Mouse (Mus musculus) embryonic facial prominence, embryonic 15.5 days (tissue): ENCODE results near the gene Jakmip3. TPM values are rescaled to one million over a fixed set of nuclear protein-coding genes. Genes with fewer than 3 reads are reported as not detected.

Source experiments
- ATAC-seq: fragments of 200-750 bp; cut with Nextera tagmentation; 2 replicates; pipeline ENCODE4 v1.8.0; 2017; ENCODE audit warnings: low read depth, moderate TSS enrichment; ENCODE audit not compliant: insufficient number of reproducible peaks, low FRiP score, low TSS enrichment
- H3K27ac ChIP-seq: fragments of 300-500 bp; sonication (generic); replicated peaks from 2 replicates; pipeline ENCODE4 v1.5.1; 2015; ENCODE audit warnings: mild to moderate bottlenecking, inconsistent platforms
- H3K27me3 ChIP-seq: fragments of 300-500 bp; sonication (generic); 2 replicates; pipeline ENCODE4 v1.6.1; 2015; ENCODE audit warnings: inconsistent platforms
- H3K36me3 ChIP-seq: fragments of 300-500 bp; sonication (generic); 2 replicates; pipeline ENCODE4 v1.6.1; 2015; ENCODE audit warnings: mild to moderate bottlenecking, inconsistent platforms
- H3K4me1 ChIP-seq: fragments of 300-500 bp; sonication (generic); 2 replicates; pipeline ENCODE4 v1.6.1; 2015; ENCODE audit warnings: inconsistent platforms
- H3K4me2 ChIP-seq: fragments of 300-500 bp; sonication (generic); replicated peaks from 2 replicates; pipeline ENCODE4 v1.6.1; 2015; ENCODE audit warnings: mild to moderate bottlenecking, inconsistent platforms
- H3K4me3 ChIP-seq: fragments of 300-500 bp; sonication (generic); replicated peaks from 2 replicates; pipeline ENCODE4 v1.5.1; 2015; ENCODE audit warnings: mild to moderate bottlenecking, inconsistent platforms
- H3K9ac ChIP-seq: fragments of 300-500 bp; sonication (generic); 2 replicates; pipeline ENCODE4 v1.6.1; 2015; ENCODE audit warnings: inconsistent platforms
- H3K9me3 ChIP-seq: fragments of 300-500 bp; sonication (generic); replicated peaks from 2 replicates; pipeline ENCODE4 v1.6.1; 2016; ENCODE audit warnings: inconsistent platforms
- WGBS: fragments of 180-500 bp; shearing (Covaris S2); methylation state at CpG from one replicate; pipeline ENCODE4 v1.1.7; 2015; 5-methylcytosine and 5-hydroxymethylcytosine counted together
- polyA plus RNA-seq: library from polyadenylated mRNA; unstranded; fragments of >200 nt; fragmentation: Nextera tagmentation; extraction: Ambion mirVana; gene quantifications from 2 replicates; pipeline ENCODE4 v1.2.1, GENCODE M21; 2015

The Jakmip3 gene
- polyA plus RNA-seq, 1 experiment from 2014 or later: 0.55 TPM

DNA sequence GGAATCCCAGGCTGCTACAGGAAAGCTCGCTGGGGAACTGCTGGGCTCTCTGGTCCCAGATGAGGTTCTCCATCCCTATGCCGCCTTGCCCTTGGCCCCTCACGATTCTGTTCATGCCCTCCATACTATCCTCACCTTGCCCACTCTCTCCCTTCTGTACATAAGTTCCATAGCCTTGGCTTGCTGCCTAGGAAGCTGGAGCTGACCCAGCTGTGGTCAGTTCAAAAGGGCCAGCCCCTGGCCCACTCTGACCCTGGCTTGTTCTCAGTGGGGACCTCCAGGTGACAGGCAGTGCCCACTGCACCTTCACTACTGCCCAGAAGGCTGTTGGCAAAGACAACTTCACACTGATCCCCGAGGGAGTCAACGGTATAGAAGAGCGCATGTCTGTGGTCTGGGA is 155.9 kb downstream of the Jakmip3 start:
- no peaks in the 10 kb centered on the region for H3K27me3 ChIP-seq
- H3K9ac ChIP-seq: no peak overlapping the region
- no peak overlapping the region for H3K4me2 ChIP-seq
- 87% methylated on average over 6 of the region's 6 CpGs for WGBS
- no peak for ATAC-seq
- H3K4me3 ChIP-seq: no peak overlapping the region
- H3K4me1 ChIP-seq: no peaks in the 10 kb centered on the region
- H3K27ac ChIP-seq: no peak overlapping the region
- no peaks in the 10 kb centered on the region for H3K9me3 ChIP-seq
- peaks cover 12% of the 10 kb centered on the region; the same call in 1 of the 2 replicates for H3K36me3 ChIP-seq

DNA sequence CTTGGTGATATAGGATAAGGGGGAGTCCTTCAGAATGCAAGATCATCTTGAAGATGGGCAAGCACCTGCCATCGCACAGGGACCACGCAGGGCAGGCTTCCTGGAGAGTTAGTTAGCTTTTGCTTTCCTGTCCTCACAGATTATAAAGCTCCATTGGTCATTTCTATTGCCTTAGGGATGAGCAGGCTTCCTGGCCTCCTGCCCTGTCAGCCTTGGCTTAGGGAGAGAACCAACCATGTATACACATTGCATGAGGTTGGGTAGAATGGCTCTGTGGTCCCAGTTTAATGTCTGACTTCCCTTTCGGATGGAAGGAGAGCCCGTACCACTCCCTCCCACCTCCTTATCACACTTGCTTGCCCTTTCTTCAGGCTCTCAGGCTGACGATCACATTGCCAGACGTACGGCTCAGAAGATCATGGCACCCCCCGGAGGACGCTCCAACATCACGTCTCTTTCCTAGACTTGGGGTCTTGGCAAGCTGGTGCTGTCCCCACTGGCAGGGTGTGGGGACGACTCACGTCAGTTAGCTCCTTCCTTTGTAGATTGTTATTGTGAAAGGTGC is 160.1 kb downstream of the Jakmip3 start:
- no peaks in the 10 kb centered on the region for H3K9me3 ChIP-seq
- H3K4me1 ChIP-seq: no peaks in the 10 kb centered on the region
- WGBS: 71% methylated on average over 12 of the region's 12 CpGs
- no peaks in the 10 kb centered on the region for H3K27me3 ChIP-seq
- no peak overlapping the region for H3K27ac ChIP-seq
- H3K4me2 ChIP-seq: no peak overlapping the region
- H3K36me3 ChIP-seq: no peaks in the 10 kb centered on the region
- H3K4me3 ChIP-seq: no peak overlapping the region
- H3K9ac ChIP-seq: no peak overlapping the region
- no peak for ATAC-seq

DNA sequence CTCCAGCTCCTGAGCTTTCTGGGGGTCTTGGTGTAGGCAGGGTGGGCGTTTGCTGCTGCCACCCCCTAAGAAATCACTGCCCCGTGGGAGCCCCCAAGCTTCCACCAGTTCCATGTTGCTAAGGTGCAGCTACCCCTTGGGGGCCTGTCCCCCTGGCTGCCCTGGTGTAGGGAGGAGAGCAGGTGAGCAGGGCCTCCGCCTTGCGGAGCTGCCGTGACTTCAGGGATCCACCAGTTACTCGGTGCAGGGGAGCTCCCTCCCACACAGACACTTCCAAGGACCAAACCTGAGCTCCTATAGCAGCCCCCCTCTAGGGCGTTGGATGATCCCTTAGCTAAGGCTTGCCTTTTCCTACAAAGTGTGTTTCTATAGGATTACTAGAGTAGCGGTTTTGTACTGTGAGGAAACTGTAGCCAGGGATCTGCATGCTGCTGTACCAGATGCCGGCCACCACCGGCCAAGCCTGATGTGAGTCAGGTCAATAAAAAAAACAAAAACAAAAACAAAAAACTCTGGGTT is 160.8 kb downstream of the Jakmip3 start:
- no peak overlapping the region for H3K4me2 ChIP-seq
- H3K27ac ChIP-seq: no peak overlapping the region
- no peak for ATAC-seq
- no peak overlapping the region for H3K9ac ChIP-seq
- no peak overlapping the region for H3K4me3 ChIP-seq
- H3K9me3 ChIP-seq: no peaks in the 10 kb centered on the region
- 65% methylated on average over 10 of the region's 10 CpGs for WGBS
- H3K36me3 ChIP-seq: no peaks in the 10 kb centered on the region
- H3K4me1 ChIP-seq: no peaks in the 10 kb centered on the region
- no peaks in the 10 kb centered on the region for H3K27me3 ChIP-seq

DNA sequence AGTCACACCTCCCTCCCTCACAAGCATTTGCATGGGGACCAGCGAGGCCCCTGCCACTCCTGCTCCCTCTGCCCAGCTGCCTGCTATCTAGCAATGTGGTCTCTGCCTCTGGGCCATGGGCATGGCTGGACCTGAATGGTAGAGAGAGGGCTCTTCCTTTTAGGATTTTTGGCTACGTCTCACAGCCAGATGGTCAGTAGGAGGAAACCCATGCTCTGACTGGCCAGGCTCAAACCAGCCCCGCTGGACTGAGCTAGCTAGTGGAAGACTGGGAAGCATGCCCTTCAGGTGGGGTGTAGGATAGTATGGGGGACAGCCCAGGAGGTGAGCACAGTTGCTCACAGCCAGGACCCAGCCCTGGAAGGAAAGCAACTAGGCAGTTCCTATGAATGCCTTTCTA is 161.3 kb downstream of the Jakmip3 start:
- ATAC-seq: no peak
- no peaks in the 10 kb centered on the region for H3K9me3 ChIP-seq
- H3K27me3 ChIP-seq: no peaks in the 10 kb centered on the region

DNA sequence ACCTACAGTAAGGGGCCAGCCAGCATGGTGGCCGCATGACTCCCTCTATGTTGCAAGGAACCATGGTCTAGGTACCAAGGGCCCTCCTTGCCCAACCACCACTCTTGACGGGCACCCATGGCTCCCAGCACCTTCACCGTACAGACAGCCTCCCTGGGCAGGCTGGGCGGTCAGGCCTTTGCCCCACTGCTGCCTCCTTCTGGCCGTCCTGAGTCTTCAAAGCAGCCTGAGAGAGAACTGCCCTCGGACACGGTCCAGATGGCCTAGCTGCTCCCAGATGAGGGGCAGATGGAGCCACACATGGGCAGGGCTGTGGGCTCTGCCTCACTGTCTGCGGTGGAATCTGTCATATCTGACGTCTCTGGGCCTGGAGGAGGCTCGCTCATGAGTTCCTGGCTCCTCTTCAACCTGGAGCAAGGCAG is 163.4 kb downstream of the Jakmip3 start:
- 62% methylated on average over 10 of the region's 10 CpGs for WGBS
- H3K4me3 ChIP-seq: no peak overlapping the region
- H3K9me3 ChIP-seq: no peaks in the 10 kb centered on the region
- no peak for ATAC-seq
- H3K4me2 ChIP-seq: no peak overlapping the region
- H3K27ac ChIP-seq: no peak overlapping the region
- H3K27me3 ChIP-seq: no peaks in the 10 kb centered on the region
- H3K9ac ChIP-seq: no peak overlapping the region
- H3K4me1 ChIP-seq: no peaks in the 10 kb centered on the region
- H3K36me3 ChIP-seq: no peaks in the 10 kb centered on the region

More for the DNA sequence above, 161.3 kb downstream of the Jakmip3 start:
- Histone ChIP-seq H3K4me1 (no peaks in the 10 kb centered on the region), H3K4me3 (no peak overlapping the region), H3K27ac (no peak overlapping the region), H3K36me3 (no peaks in the 10 kb centered on the region), H3K4me2 (no peak overlapping the region), H3K9ac (no peak overlapping the region)
- WGBS: 57% methylated on average over 3 of the region's 3 CpGs

DNA sequence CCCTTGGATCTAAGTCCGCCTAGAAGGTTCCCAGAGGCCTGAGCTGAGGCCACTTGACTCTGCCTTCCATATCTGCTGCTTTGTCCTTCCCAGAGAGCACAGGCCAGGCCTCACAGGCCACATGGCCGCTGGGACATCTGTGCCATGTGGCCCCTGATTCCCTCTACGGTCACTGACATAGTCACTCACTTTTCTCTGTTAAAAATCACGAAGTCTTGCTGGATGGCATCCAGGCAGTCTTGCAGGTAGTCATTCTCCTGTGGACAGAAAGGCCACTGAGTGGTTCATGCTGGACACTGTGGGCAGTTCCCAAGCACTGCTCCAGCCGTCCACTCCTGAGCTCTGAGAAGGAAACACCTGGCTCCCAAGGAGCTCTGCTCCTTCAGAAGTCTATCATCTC is 164.5 kb downstream of the Jakmip3 start:
- Histone ChIP-seq H3K4me3 (no peak overlapping the region), H3K4me1 (no peaks in the 10 kb centered on the region), H3K9ac (no peak overlapping the region), H3K36me3 (no peaks in the 10 kb centered on the region), H3K27ac (no peak overlapping the region), H3K27me3 (no peaks in the 10 kb centered on the region), H3K4me2 (no peak overlapping the region), H3K9me3 (no peaks in the 10 kb centered on the region)
- ATAC-seq: no peak
- 80% methylated on average over 5 of the region's 5 CpGs for WGBS

DNA sequence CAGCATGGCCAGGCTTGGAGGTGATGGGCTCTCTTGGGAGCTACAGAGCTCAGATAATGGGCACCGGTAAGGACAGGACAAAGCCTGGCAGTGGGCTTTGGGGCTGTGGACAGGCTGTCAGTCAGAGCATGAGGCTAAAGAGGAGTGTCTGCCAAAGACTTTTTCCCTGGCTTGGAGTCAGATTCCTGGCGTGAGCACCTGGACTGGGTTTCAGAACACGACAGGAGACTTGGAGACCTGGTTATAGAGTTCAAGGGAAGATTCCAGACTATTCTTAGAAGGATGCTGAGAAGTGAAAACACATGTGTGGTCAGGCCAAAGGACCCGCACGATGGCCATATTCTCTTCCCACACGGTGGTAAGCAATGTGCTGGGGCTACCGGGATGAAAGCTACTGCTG is 165.2 kb downstream of the Jakmip3 start:
- no peak for ATAC-seq
- Histone ChIP-seq H3K27me3 (no peaks in the 10 kb centered on the region), H3K27ac (no peak overlapping the region), H3K4me1 (no peaks in the 10 kb centered on the region), H3K9me3 (no peaks in the 10 kb centered on the region), H3K9ac (no peak overlapping the region), H3K4me2 (no peak overlapping the region), H3K4me3 (no peak overlapping the region), H3K36me3 (no peaks in the 10 kb centered on the region)
- WGBS: 81% methylated on average over 7 of the region's 7 CpGs

DNA sequence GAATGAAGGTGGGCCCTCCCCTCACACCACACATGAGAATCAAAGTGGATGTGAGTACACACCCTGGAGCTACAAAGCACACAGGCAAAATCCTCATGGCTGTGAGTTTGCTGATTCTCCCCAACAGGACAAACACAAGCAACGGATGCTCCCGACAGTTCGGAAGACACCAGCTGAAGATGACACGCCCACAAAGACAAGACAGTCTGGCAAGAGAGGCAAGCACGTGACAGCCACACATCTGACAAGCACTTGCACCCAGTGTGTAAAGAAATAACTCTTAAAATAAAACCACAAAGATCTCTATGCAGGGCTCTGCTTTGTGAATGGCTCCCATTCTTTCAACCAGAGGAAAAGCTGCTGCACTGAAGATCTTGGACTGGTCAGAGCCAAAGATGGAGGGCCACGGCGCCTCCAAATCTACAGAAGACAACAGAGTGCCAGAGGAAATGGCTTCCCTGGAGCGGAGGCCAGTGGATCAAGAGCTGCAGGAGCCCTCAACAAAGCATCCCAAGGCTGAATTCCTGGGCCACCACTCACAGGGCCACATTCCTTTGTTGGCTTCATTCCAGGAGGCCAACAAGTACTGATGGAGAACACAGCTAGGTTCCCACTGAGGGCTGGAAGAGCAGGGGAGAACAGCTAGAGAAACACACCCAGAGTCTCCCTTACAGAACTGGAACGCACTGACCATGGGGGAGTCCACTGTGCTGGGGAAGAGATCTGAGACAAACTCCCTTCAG is 167.5 kb downstream of the Jakmip3 start:
- no peaks in the 10 kb centered on the region for H3K36me3 ChIP-seq
- ATAC-seq: no peak
- H3K27ac ChIP-seq: no peak overlapping the region
- H3K27me3 ChIP-seq: no peaks in the 10 kb centered on the region
- no peaks in the 10 kb centered on the region for H3K9me3 ChIP-seq
- no peaks in the 10 kb centered on the region for H3K4me1 ChIP-seq
- 70% methylated on average over 9 of the region's 9 CpGs for WGBS
- H3K9ac ChIP-seq: no peak overlapping the region
- H3K4me3 ChIP-seq: no peak overlapping the region
- no peak overlapping the region for H3K4me2 ChIP-seq

DNA sequence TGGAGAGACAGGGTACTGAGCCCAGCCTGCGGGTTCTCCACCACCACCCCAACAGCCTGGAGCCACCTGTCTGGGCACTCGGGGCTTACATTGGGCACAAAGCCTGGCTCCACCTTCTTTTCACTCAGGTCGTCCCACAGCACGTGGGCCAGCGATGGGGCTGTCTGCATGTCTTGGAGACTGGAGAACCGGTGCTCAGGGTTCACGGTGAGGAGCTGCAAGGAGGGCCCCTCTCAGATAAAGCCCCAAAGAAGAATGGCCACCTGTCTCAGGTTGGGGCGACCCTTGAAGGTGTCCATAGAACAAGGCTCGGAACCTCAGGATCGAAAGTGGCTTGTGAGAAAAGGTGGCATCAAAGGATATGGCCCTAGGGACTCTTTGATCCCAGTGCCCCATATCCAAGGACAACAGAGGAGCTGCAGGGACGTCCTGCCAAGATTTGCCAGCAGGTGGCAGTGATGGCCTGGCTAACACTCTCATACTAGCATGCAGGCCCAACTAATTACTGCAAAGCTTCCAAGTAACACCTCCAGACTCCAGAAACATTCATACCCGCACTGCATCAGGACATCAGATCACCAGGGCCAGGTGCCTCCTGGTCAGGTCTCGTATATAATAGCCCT is 178.7 kb downstream of the Jakmip3 start:
- no peak overlapping the region for H3K4me2 ChIP-seq
- WGBS: 43% methylated on average over 13 of the region's 13 CpGs

DNA sequence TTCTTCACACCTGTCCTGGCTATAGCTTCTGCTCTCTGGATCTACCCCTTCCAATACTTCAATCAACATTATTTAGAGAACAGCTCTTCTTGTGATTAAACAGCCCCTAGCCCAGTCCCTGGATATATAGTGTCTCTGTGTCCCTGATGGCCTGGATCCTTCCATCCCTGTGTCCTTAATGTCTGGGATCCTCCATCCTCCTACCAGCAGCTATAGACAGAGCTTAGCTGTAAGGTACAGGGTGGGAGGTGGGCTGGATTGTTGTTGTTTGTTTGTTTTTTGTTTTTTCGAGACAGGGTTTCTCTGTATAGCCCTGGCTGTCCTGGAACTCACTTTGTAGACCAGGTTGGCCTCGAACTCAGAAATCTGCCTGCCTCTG is 179.2 kb downstream of the Jakmip3 start:
- Histone ChIP-seq H3K4me2 (no peak overlapping the region), H3K27me3 (peaks cover 3% of the 10 kb centered on the region; the same call in 1 of the 2 replicates), H3K9ac (no peak overlapping the region), H3K27ac (no peak overlapping the region), H3K4me1 (no peaks in the 10 kb centered on the region), H3K36me3 (no peaks in the 10 kb centered on the region), H3K9me3 (no peaks in the 10 kb centered on the region), H3K4me3 (no peak overlapping the region)
- ATAC-seq: no peak; the same call in 1 of the 2 replicates
- 52% methylated on average over 2 of the region's 2 CpGs for WGBS

More for the DNA sequence above, 178.7 kb downstream of the Jakmip3 start:
- Histone ChIP-seq H3K4me3 (no peak overlapping the region), H3K27ac (no peak overlapping the region), H3K9ac (no peak overlapping the region), H3K36me3 (no peaks in the 10 kb centered on the region), H3K4me1 (no peaks in the 10 kb centered on the region), H3K27me3 (peaks cover 3% of the 10 kb centered on the region; the same call in 1 of the 2 replicates), H3K9me3 (no peaks in the 10 kb centered on the region)
- ATAC-seq: peak; percentile 15; the same call in 1 of the 2 replicates

DNA sequence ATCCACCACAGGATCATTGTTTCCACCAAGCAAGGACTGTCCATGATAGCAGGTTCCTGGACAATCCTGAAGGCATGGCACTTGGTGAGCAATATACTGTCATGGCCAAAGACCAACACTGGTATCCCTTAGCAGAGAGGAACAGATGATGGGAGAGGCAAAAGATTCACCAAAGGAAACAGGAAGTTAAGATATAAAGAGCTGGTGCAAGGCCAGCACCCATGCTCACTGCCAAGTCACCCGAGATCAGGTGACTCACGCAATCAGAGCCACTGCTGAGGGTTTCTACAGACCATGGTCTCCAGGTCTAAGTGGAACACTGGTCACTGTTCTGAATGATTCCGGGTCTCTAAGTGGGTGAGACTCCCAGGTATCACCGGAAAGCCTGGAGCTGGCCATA is 185.4 kb downstream of the Jakmip3 start:
- no peaks in the 10 kb centered on the region for H3K36me3 ChIP-seq
- H3K9me3 ChIP-seq: no peaks in the 10 kb centered on the region
- H3K9ac ChIP-seq: no peak overlapping the region
- no peak for ATAC-seq
- no peak overlapping the region for H3K4me2 ChIP-seq
- no peaks in the 10 kb centered on the region for H3K27me3 ChIP-seq
- 78% methylated on average over 4 of the region's 4 CpGs for WGBS
- no peak overlapping the region for H3K27ac ChIP-seq
- peaks cover 10% of the 10 kb centered on the region for H3K4me1 ChIP-seq
- no peak overlapping the region for H3K4me3 ChIP-seq
